Mouse (Mus musculus) E14TG2a.4 (cell line): ENCODE measurements at regions not wholly inside any gene's neighbourhood (a gene's known extent, or its start where the extent isn't known, plus 50 kb on each side); places are given as distances from the start of the nearest gene placed in this dataset.

Experiments used
- CTCF ChIP-seq: conservative IDR thresholded peaks from 2 replicates; pipeline ENCODE4 v1.5.1; 2014; ENCODE audit warnings: low read length
- NANOG ChIP-seq: IDR thresholded peaks from 2 replicates; pipeline ENCODE4 v1.6.1; 2014; ENCODE audit warnings: borderline replicate concordance, low read length, mixed read lengths

DNA sequence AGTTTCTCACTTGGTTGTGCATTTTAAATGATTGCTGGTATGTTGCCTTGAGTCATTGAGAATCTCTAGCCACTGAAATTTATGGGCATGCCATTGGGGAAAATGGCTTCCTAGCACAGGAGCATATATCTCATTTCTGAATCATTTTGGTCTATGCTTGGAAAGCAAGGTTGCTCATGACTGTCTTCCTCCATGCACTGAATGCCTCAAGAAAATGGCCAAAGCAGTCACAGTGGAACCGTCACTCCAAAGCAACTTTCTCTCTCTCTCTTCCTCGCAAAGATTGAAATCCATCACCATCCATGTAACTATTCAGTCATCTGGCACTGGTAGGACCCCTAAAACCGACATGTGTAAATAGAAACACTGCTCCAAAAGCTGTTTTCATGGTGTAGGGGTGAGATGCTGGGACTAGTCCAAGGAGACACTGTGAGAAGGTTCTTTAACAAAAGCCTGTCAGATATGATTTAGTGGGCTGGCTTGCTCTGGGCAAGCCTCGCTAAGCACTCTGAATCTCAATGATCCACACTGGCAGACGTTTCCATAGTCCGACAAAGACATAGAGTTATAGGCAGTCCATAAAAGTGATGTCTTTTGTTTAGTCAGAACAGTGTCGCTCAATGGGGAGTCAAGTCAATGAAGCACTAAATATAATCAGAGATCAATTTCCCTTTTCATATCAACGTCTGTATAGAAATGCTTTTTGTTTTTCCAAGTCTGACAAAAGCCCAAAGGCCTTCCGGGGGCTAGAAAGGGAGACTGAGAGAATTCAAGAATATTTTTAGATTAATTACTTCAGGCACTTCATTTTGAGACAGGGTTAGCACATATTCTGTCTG lies 492.6 kb downstream of the Kcnj2 start:
- TF ChIP-seq CTCF, result no peak
- TF ChIP-seq NANOG, result no peak
